Mouse (Mus musculus): ENCODE results near the gene Edc3. TPM values are rescaled to one million over a fixed set of nuclear protein-coding genes. Genes with fewer than 3 reads are reported as not detected.

Gene Edc3
- polyA plus RNA-seq, 2 experiments from 2014 or later, result 30.2 to 30.5 TPM

DNA sequence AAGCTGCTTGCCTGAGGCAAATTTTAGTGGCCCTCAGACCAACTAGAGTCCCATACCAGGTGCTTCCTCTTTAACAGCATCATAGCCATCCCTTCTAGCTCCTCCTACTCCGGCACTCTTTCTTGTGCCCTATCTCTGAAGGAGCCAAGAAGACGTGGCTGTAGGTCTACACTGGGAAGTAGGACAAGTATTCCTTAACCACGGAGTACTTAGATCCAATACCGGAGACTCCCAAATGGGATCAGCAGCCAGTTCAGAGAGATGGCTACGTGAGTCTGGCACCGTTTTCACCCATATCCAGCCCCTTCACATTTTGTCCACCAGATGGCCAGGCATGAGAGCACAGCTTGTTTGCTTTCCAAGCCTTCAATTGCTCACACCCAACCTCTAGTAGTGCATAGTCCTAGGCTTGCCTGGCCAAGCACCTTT is 54.2 kb downstream of the Edc3 start:
- ATAC-seq, result no peak

DNA sequence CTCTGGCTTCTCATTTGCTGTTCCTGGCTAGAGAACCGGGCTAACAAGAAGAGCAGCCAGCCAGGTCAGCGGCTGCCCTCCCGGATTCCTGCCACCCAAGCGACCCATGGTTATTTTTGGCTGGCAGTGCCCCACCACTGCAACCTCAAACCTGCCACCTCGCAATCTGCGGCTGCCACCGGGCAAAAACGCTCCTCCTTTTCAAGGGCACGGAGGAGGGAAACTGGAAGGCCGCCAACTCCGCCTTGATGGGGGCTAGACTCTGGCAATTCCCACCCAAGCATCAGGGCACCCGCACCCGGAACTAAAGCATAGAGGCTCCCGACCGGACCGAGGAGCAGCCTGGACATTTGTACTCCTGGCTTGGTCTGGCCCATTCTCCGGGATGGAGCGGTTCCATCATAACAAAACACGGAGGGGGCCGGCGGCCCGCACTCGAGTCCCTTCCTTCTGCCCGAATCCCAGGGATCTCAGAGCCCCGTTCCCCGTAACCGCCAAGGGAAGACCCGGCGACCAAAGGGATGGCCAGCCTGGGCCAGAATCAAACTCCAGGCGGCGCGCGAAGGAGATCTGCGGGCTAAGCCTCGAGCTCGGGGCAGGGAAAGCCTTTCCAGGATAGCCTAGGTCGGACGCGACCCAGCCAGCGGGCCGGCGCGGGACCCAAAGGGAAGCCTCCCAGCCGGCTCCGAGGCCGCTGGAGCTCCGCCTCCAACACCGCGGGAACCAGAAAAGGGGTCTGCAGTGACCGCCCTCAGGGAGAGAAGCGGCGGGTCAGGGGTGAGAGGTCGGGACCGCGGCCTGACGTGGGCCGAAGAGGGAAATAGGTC is 56.0 kb downstream of the Edc3 start:
- ATAC-seq, result peak; percentile 13

DNA sequence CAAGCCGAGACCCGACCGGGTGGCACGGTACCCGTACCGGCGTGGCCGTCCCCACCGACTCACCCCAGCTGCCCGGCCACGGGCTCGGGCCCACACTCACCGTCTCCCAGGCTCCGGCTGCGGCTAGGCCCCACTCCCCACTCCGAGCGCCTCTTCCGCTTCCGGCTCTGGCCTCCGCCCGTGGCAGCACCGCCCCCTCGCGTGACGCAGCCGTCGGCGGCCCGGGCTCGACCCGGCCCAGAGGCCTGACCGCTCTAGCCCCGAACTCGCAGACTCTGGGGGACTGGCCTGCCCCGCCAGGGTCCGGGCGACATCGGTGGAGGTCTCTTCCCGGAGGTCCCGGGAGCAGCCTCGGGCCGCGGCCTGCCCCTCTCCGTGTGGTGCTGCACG is 56.6 kb downstream of the Edc3 start:
- ATAC-seq, result peak; percentile 78

DNA sequence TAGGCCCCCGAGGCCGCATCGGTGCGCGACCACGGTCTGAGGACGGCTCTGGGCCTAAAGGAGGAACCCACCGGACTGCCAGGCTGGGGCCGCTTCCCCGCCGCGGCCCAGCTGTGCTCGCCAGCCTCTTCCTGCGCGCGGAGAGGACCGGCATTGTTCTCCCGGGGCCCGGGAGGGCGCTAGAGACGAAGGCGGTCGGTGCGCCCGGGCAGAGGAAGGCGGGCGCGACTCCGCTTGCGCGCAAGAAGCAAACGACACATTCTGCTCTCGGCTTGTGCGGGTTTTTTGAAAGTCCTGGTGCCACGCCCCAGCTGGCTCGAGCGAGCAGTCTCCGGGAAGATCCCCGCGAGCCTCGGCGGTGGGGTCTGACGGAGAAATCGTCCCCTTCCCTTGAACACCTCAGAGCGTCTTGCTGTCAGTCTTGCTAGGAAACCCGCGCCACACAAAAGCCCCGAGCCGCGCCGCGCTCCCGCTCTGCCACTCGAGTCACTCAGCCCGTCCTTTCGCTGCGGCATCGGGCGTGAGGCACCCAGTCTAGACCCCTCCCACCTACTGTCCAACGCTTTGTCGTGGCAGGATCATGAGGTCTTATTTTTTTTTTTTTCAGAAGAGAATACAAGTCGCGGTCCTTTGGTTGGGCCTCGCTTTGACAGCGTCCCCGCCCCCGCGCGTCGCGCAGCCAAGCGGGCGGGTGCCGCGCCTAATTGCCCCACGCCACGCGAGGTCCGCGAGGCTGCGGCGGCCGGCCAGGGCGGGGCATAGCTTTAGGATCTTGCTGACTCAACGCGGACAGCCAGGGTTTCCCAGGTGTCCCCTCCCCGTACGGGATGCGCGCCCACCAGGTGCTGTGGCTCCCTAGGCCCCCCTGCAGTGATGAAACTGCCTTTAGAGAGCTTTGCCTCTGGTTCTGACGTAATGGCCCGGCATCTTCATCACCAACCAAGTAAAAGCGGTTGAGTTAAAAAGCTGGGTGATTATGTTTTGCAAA is 57.3 kb downstream of the Edc3 start, which contains the start of gene Clk3:
Clk3 (minus strand) TSS at position 497 of the 988 bp plus-strand sequence.
- peak; percentile 57 for ATAC-seq

DNA sequence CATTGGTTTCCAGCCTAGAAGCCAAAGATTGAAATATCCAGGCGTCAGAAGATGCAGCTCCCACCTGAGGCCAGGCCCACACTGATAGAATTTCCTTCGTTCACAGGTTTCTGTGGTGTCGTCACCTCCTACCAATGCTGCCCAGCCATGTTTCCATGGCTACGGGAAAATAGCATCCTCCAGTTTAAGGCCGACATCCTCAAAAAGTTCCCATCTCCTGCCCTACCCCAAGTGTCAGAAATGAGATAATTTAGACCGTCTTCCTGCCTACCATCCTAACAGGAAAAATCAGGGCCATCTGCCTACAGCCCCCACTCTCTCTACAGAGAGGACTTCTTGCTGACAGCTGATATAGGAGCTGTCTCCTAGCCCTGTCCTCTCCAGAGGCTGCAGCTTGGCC is 58.1 kb downstream of the Edc3 start:
- ATAC-seq, result no peak

DNA sequence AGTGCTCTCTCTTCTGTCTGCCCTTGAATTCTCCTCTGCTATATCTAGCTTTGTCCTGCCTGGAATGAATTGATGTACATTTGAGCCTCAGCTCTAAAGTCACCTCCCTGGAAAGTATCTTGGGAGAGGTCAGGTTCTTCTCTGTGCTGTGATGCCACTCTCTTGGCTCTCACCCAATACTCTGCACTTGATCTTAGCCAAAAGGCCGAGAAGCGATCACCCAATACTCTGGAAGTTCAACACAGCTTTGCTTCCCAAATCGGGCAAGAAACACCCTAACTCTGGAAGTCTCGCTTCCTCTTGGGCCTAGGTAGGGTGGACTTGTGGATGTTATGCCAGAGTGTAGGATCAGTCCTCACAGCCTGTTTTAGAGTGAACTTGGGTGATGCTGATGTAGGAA is 58.9 kb downstream of the Edc3 start:
- ATAC-seq, result no peak

DNA sequence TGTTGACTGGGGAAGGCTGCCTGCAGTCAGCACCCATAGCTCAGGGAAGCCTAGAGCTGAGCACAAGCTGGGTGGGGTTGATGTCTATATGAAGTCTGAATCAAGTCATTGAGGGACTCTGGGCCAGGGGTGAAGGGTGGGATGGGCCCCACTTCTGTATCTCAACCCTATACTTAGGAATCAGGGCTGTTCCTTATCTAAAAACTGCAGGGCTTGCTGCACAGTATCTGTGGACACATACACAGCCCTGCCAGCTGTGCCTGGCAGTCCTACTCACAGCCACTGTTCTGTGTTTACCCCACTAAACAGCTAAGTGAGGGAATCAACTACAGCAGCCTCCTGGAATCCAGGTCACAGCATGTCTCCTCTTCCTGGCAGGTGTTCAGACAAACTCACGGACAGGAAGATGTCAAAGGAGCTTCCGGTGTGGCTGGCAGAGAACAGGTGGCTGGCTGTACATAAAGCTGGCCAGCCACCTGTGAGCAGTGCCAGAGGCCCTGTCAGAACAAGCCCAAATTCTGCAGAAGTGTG is 61.3 kb downstream of the Edc3 start:
- ATAC-seq, result no peak

DNA sequence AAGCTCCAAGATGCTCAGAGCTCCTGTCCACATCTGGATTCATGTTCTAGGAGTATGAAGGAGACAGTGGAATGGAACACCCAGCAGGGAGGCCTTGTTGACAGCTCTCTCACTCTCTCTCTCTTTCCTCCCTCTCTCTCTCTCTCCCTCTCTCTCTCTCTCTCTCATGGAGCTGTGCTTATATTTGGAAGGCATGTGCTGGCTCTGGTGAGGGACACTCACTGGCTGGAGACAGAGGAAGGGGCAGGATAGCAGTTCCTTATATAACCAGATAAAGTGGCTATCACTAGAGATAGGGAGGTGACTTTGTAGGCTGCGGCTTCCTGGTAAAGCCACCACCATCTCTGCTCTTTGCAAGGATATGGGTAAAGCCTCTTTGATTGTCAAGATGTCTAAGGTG is 61.9 kb downstream of the Edc3 start:
- ATAC-seq, result no peak

DNA sequence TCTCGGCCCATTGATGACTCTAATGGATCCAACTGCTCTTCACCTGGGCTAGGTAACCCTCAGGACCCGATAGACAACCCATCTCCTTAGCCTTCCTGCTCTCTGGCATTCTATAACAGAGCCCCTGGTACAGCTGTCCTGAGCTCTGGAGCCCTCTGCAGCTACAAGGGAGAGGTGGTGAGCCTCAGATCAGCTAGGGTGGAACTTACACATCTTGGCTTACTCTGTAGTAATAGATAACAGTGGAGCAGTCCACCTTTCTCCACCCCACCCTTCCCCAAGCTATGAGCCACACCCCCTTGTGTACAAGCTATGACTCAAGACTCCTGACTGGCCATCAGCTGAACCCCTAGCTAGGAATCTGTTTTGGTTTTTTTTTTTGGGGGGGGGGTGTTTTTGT is 62.5 kb downstream of the Edc3 start:
- no peak for ATAC-seq

DNA sequence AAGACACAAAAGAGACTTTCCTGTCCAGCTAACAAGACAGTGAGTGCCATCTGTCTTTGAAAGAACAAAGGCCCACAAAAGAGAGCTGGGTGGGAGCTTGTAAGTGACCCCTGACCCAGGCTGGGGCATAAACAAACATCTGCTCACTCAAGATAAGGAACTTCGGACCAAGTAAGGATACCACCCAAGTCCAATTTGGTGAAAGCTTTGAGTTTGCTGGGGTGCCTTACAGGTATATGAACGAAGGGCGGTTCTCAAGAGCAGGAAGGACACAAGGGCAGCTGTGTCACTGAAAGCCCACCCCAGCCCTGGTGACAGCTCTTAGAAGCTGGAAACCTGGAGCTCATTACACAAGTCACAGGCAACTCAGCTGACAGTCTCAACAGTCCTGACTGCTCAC is 65.4 kb downstream of the Edc3 start:
- no peak for ATAC-seq

DNA sequence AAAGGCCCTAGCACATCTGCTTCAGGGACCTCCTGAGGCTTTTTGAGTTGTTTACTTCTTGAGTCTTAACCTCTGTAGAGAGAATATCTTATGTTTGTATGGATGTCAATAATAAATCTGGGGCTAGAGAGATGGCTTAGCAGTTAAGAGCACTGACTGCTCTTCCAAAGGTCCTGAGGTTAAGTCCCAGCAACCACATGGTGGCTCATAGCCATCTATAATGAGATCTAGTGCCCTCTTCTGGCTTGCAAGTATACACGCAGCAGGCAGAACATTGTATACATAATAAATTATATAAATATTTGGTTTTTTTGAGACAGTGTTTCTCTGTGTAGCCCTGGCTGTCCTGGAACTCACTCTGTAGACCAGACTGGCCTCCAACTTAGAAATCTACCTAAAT is 65.8 kb downstream of the Edc3 start:
- peak; percentile 49 for ATAC-seq

DNA sequence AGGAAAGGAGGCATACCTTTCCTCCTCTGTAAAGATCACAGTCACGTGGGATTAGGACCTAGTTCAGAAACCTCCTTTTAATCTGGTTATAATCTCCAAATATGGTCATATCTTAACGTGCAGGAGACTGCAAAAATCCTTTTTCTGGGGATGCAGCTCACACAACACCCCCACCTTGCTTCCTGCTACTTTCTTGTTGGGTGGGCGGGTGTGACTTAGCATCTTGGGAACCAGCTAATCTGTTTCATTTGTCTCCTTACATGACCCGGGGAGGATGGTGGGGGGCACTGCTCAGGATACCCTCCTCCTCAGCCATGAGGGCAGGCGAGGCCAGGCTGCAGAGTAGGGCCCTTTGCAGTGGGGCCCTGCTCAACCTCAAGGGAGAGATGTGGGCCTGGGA is 66.7 kb downstream of the Edc3 start:
- ATAC-seq, result no peak

DNA sequence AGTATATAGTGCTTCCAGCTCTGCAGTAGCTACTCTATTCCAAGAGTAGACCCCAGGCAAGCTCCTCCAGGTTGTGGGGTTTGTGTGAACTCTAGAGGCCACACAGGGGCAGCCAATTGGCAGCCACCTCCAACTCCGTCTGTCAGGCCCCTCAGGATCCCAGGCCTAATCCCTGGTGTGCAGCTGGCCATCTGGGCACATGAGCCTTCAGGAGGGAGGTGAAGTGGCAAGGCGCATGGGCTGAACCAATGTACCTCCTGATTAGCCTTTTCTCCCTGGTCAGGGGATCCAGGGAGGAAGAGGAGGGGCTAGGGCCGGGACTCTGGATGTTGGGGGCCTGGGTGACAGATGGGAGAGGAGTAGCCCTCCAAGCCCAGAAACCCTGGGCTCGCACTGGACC is 67.4 kb downstream of the Edc3 start:
- no peak for ATAC-seq

DNA sequence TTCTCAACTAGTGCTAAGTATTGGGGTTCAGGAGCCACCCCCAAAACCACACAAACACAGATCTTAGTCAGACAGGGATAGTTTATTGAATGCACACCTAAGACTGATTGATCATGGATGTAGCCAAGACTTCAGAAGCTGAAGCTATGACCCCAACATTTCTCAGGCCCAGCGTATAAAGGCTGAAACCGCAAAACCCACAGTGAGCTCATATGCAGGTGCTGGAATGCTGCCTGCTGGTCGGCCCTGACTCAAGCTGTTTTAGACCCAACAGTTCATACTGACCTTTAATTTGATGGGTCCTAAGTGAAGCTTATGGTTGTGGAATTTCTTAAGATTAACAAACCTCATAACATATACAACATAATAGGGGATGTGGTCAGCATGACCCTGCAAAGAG is 74.3 kb downstream of the Edc3 start:
- ATAC-seq, result no peak

DNA sequence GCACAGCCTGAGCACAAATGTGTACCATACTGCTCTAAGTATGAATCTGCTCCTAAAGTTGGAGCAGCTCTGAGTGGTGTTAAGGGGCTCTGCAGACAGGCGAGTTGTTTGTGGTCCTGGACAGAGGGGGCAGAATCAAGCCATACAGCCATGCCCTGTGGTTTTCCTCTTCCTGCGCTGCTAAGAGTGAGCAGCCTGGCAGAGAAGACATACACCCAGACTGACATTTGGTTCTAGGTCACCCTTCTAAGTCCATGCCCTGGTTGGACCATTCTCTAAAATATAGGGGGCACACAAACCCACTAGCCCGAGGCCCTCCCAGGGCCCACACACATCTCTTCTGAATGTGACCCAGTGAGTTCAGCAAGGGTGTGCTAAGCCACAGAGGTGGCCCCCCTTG is 81.4 kb downstream of the Edc3 start:
- ATAC-seq, result no peak

DNA sequence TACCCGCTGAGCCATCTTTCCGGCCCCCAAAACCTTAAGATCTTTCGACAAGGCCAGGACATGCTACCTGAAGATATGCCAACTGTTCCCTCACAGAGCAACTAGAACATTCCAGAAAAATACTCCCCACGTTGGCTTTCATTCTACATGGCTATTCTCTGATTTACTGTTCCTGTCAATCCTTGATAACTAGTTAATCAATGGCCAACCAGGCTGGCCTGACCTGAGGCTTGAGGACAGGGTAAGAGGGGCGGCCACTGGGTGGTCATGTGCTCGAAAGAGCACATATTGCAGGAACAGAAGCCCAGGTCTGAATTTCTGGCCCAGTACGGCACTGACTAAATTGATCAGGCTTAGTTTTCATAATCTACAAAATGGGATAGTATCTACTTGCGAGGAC is 89.1 kb downstream of the Edc3 start:
- ATAC-seq, result no peak

DNA sequence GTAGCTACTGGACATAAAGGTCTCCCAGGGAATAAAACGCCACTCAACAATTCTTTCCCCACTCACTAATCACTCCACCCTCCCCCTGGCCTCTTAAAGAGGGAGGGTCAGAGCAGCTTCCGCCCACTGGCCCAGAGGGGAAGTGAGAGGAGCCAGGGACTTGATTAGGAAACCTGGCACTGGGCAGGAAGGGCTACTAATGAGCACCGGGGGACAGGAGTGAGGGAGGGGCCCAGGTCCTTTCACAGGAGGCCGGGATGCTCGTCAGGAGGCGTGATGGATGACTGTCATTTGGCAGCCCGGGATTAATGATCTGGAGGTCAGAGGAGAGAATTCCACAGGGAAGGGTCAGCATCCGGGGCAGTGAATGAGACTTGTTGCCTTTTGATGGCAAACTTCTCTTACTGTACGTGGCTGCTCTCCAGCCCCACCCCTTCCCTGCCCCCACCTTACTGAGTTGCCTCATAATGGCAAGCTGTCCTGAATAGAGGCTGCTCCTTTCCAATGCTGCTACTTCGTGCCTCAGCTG is 90.4 kb downstream of the Edc3 start:
- ATAC-seq, result no peak

DNA sequence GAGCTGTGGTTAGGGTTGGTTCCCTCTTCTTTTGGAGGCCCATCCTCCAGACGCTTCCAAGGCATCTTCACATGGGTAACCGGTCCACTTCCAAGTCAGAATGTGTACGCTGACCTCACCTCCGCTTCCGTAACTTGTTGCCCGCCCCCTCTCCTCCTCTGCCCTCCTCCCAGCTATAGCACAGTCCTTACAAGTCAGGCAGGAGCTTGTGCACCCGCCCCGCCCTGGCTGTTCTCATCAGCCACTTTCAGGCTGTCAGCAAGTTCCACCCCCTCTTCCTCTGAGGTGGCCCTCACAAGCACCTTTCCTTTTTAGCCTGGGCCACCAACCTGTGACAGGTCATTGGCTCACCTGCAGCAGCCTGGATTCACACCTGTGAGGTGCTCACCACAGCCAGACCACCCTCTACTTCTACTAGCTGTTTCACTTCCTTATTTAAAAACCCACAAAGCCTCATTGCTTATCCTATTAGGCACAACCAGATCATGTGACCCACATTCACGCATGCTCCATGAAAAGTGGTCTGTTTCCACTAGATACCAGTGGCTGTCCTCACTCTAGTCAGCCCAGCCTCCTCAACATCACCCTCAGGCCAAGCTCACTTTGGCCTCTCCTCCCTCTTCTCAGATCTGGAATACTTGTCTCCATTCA is 92.1 kb downstream of the Edc3 start:
- ATAC-seq, result no peak

Measured in CD4-positive, CD25-positive, alpha-beta regulatory T cell, adult 4 months (primary cell).